Mouse (Mus musculus) lung, embryonic 16.5 days (tissue): ENCODE measurements around the gene Znrf2. TPM values are rescaled to one million over a fixed set of nuclear protein-coding genes. Genes with fewer than 3 reads are reported as not detected.

Experiments
- ATAC-seq: fragments of 200-750 bp; cut with Nextera tagmentation; 2 replicates; pipeline ENCODE4 v1.8.0; 2017; ENCODE audit warnings: low read depth, mild to moderate bottlenecking, moderate library complexity
- H3K27ac ChIP-seq: fragments of 300-500 bp; sonication (generic); 2 replicates; pipeline ENCODE4 v1.5.1; 2014; ENCODE audit warnings: mild to moderate bottlenecking, control low read depth, low read length
- H3K27me3 ChIP-seq: fragments of 300-500 bp; sonication (generic); 2 replicates; pipeline ENCODE4 v1.6.1; 2014; ENCODE audit warnings: low read depth, low read length, mixed read lengths; ENCODE audit not compliant: control insufficient read depth, insufficient read depth
- H3K36me3 ChIP-seq: fragments of 300-500 bp; sonication (generic); 2 replicates; pipeline ENCODE4 v1.6.1; 2014; ENCODE audit warnings: low read length; ENCODE audit not compliant: control insufficient read depth, insufficient read depth
- H3K4me1 ChIP-seq: fragments of 300-500 bp; sonication (generic); replicated peaks from 2 replicates; pipeline ENCODE4 v1.6.1; 2014; ENCODE audit warnings: low read length, mixed read lengths; ENCODE audit not compliant: control insufficient read depth, insufficient read depth
- H3K4me2 ChIP-seq: fragments of 300-500 bp; sonication (generic); 2 replicates; pipeline ENCODE4 v1.6.1; 2014; ENCODE audit warnings: low read depth, low read length, control low read depth
- H3K4me3 ChIP-seq: fragments of 300-500 bp; sonication (generic); 2 replicates; pipeline ENCODE4 v1.5.1; 2014; ENCODE audit warnings: mild to moderate bottlenecking, low read length, control low read depth
- H3K9ac ChIP-seq: fragments of 300-500 bp; sonication (generic); 2 replicates; pipeline ENCODE4 v1.6.1; 2014; ENCODE audit warnings: low read length, control low read depth
- H3K9me3 ChIP-seq: fragments of 300-500 bp; sonication (generic); 2 replicates; pipeline ENCODE4 v1.6.1; 2016; ENCODE audit warnings: low read length; ENCODE audit not compliant: control insufficient read depth
- WGBS: fragments of 180-500 bp; shearing (Covaris S2); extraction: QIAGEN DNeasy Blood & Tissue Kit; methylation state at CpG from one replicate; pipeline ENCODE4 v1.1.7; 2014; 5-methylcytosine and 5-hydroxymethylcytosine counted together
- polyA plus RNA-seq: library from polyadenylated mRNA; unstranded; fragments of >200 nt; fragmentation: Nextera tagmentation; extraction: Ambion mirVana; gene quantifications from 2 replicates; pipeline ENCODE4 v1.2.1, GENCODE M21; 2015

Znrf2 gene
- polyA plus RNA-seq, 1 experiment from 2014 or later: 3.3 TPM

GRCm38 (mm10) chr6:54906053-54907040 lies 89.6 kb downstream of the Znrf2 start:
- H3K4me3 ChIP-seq: no peak overlapping the region
- no peaks in the 10 kb centered on the region for H3K9me3 ChIP-seq
- no peaks in the 10 kb centered on the region for H3K4me1 ChIP-seq
- no peaks in the 10 kb centered on the region for H3K36me3 ChIP-seq
- no peak for ATAC-seq
- H3K27ac ChIP-seq: no peak overlapping the region
- H3K27me3 ChIP-seq: no peaks in the 10 kb centered on the region
- H3K4me2 ChIP-seq: no peak overlapping the region
- H3K9ac ChIP-seq: no peak overlapping the region
- WGBS: 73% methylated on average over 10 of the region's 10 CpGs

GRCm38 (mm10) chr6:54914977-54915376 lies 98.3 kb downstream of the Znrf2 start:
- Histone ChIP-seq H3K27ac (no peak overlapping the region), H3K36me3 (no peaks in the 10 kb centered on the region), H3K4me3 (no peak overlapping the region), H3K9me3 (no peaks in the 10 kb centered on the region), H3K4me2 (no peak overlapping the region), H3K27me3 (no peaks in the 10 kb centered on the region), H3K9ac (no peak overlapping the region), H3K4me1 (no peaks in the 10 kb centered on the region)
- ATAC-seq: no peak
- 70% methylated on average over 4 of the region's 4 CpGs for WGBS

GRCm38 (mm10) chr6:54916163-54916562 lies 99.4 kb downstream of the Znrf2 start:
- H3K4me3 ChIP-seq: no peak overlapping the region
- no peak overlapping the region for H3K27ac ChIP-seq
- H3K27me3 ChIP-seq: no peaks in the 10 kb centered on the region
- ATAC-seq: no peak
- H3K4me2 ChIP-seq: no peak overlapping the region
- no peaks in the 10 kb centered on the region for H3K9me3 ChIP-seq
- 40% methylated on average over 4 of the region's 4 CpGs for WGBS
- no peaks in the 10 kb centered on the region for H3K4me1 ChIP-seq
- H3K9ac ChIP-seq: no peak overlapping the region
- H3K36me3 ChIP-seq: no peaks in the 10 kb centered on the region

GRCm38 (mm10) chr6:54916941-54917340 lies 100.2 kb downstream of the Znrf2 start:
- Histone ChIP-seq H3K4me1 (no peaks in the 10 kb centered on the region), H3K4me2 (no peak overlapping the region), H3K27me3 (no peaks in the 10 kb centered on the region), H3K36me3 (no peaks in the 10 kb centered on the region), H3K27ac (no peak overlapping the region), H3K4me3 (no peak overlapping the region), H3K9me3 (no peaks in the 10 kb centered on the region), H3K9ac (no peak overlapping the region)
- WGBS: 60% methylated on average over 4 of the region's 4 CpGs
- ATAC-seq: no peak

GRCm38 (mm10) chr6:54917523-54917922 lies 100.8 kb downstream of the Znrf2 start:
- Histone ChIP-seq H3K4me1 (no peaks in the 10 kb centered on the region), H3K27ac (no peak overlapping the region), H3K9me3 (no peaks in the 10 kb centered on the region), H3K4me3 (no peak overlapping the region), H3K9ac (no peak overlapping the region), H3K4me2 (no peak overlapping the region), H3K36me3 (no peaks in the 10 kb centered on the region), H3K27me3 (no peaks in the 10 kb centered on the region)
- ATAC-seq: peak; percentile 31; the same call in 1 of the 2 replicates
- WGBS: 24% methylated on average over 4 of the region's 4 CpGs

GRCm38 (mm10) chr6:54918521-54918920 lies 101.8 kb downstream of the Znrf2 start:
- H3K9me3 ChIP-seq: no peaks in the 10 kb centered on the region
- no peak overlapping the region for H3K4me2 ChIP-seq
- H3K36me3 ChIP-seq: no peaks in the 10 kb centered on the region
- WGBS: 87% methylated on average over 5 of the region's 5 CpGs
- no peak overlapping the region for H3K4me3 ChIP-seq
- no peak for ATAC-seq
- no peak overlapping the region for H3K27ac ChIP-seq
- no peaks in the 10 kb centered on the region for H3K4me1 ChIP-seq
- no peaks in the 10 kb centered on the region for H3K27me3 ChIP-seq
- H3K9ac ChIP-seq: no peak overlapping the region

- Histone ChIP-seq H3K4me2 (no peak overlapping the region), H3K27me3 (no peaks in the 10 kb centered on the region), H3K36me3 (no peaks in the 10 kb centered on the region; the same call in 1 of the 2 replicates), H3K4me3 (no peak overlapping the region), H3K27ac (no peak overlapping the region), H3K9me3 (no peaks in the 10 kb centered on the region), H3K4me1 (no peaks in the 10 kb centered on the region), H3K9ac (no peak overlapping the region)
- 92% methylated on average over 16 of the region's 16 CpGs for WGBS
- ATAC-seq: no peak
These were observed 107.8 kb downstream of the Znrf2 start for GRCm38 (mm10) chr6:54924538-54924937.

GRCm38 (mm10) chr6:54925736-54926440 lies 109.2 kb downstream of the Znrf2 start:
- H3K9ac ChIP-seq: no peak overlapping the region
- WGBS: 49% methylated on average over 7 of the region's 7 CpGs

GRCm38 (mm10) chr6:54926899-54927298 lies 110.2 kb downstream of the Znrf2 start:
- Histone ChIP-seq H3K36me3 (no peaks in the 10 kb centered on the region; the same call in 1 of the 2 replicates), H3K4me1 (no peaks in the 10 kb centered on the region), H3K27me3 (no peaks in the 10 kb centered on the region), H3K9me3 (no peaks in the 10 kb centered on the region), H3K4me3 (no peak overlapping the region), H3K27ac (no peak overlapping the region), H3K4me2 (no peak overlapping the region), H3K9ac (no peak overlapping the region)
- ATAC-seq: no peak
- 63% methylated on average over 2 of the region's 2 CpGs for WGBS

More at GRCm38 (mm10) chr6:54925736-54926440, 109.2 kb downstream of the Znrf2 start:
- no peak overlapping the region for H3K27ac ChIP-seq
- no peaks in the 10 kb centered on the region for H3K4me1 ChIP-seq
- no peaks in the 10 kb centered on the region; the same call in 1 of the 2 replicates for H3K36me3 ChIP-seq
- no peak overlapping the region for H3K4me3 ChIP-seq
- H3K9me3 ChIP-seq: no peaks in the 10 kb centered on the region
- no peak overlapping the region for H3K4me2 ChIP-seq
- ATAC-seq: peak; percentile 43; the same call in 1 of the 2 replicates
- no peaks in the 10 kb centered on the region for H3K27me3 ChIP-seq
